Mouse (Mus musculus) embryo, embryonic 11.5 days (tissue): ENCODE data around the gene 6030408B16Rik.

ENCODE experiments used
- DNase-seq: peaks from one replicate; pipeline ENCODE4 v3.0.0-alpha.2; 2012; ENCODE audit warnings: low read depth, low spot score

Gene 6030408B16Rik

DNA sequence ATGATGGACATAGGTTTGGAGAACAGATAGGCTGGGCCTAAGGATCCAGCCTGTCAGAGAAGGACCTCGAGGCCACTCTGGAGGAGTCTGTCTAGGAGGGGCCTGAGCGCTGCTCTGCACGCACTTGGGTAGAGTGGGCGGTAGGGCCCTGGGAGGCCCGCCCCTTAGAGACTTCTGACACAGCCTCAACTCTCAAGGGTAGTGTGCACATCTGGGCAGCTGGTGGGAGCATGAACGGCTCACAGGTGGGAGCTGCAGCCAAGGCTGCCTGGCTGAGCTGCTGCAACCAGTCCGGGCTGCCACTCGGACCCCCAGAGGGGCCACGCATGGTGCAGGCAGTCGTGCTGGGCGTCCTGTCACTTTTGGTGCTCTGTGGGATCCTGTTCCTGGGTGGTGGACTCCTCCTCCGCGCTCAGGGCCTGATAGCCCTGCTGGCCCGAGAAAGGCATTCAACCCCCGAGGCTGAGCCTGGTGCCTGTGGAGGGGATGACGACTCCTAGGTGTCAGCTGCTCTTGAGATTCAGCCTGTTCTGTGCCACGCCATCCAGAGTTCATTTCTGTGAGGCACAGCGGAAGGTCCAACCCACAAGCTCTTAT, at the start of gene 6030408B16Rik:
Gene 6030408B16Rik, plus strand, starts transcription at position 188 of the 597 bp plus-strand sequence.
- no peak for DNase-seq

DNA sequence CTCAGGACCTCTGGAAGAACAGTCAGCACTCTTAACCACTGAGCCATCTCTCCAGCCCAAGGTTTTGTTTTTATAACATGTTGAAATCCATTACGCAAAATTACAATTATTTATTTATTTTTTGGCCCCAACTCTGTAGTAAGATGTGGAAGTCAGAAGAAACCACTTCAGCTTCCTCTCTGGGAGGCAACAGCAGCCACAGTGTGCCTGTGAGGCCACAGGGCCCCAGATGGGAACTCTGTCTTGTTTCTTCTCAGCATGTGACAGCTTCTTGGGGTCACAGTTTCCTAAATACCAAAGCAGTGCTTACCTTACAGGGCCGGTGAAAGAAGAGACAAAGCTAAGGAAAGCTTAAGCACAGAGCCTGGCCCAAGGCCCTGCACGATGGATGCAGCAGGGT, 49.0 kb upstream of the 6030408B16Rik start:
- no peak for DNase-seq

DNA sequence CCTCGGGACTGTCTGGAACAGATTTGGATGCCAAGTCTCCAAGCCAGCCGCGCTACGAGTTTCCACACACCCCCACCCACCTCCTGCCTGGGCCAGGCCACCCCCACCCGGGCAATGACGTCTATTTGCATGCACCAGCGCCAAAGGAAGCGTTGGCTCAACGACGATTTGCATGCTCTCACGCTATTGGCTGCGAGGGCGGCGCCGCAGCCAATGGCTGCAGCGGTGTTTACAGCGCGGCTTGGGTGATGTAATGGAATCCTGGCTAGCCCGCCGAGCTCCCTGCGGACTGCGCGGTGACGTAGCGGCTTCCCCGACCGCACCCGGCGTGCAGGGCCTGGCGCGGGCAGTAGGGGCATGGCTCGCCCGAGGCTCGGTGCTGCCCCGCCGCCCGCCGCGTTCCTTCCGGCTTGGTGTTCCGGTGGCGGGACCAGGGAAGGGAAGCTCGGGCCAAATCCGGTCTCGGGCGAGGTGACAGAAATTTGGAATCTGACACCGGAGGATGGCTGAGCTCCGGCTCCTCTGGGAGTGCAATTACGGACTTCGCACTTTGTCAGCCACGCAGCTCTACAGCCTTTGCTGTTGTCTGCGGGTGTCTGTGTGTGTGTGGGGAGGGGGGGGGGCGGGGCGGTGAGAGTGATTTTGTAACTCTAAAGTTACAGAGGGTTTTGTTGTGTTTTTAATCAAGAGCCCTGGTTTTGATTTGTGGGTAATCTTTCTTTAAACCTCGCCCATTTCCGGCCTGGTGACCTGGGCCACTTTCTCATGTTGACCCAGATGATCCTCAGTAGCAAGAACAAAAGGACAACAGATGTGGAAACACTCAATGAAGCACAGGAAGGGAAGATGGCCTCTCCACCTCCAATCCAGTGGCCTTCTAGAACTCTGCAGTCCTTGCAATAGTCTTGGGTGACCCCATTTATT, 46.5 kb upstream of the 6030408B16Rik start:
- DNase-seq = peak; percentile 95

DNA sequence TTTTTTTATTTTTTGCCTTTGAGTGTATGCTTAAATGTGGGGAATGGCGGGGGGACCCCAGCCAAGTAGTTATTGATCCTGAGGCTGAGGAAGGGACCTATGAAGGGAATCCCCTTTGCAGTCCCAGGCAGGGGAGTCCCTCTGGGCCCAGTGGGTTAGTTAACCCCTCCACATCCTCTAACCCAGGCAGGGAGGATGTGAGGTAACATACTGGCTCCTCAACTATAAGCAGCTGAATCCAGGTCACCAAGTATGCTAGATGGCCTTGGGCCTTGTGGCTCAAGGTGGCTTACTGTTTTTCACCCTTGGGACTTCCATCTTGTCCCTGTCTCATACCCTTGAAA, 45.9 kb upstream of the 6030408B16Rik start:
- DNase-seq = no peak

DNA sequence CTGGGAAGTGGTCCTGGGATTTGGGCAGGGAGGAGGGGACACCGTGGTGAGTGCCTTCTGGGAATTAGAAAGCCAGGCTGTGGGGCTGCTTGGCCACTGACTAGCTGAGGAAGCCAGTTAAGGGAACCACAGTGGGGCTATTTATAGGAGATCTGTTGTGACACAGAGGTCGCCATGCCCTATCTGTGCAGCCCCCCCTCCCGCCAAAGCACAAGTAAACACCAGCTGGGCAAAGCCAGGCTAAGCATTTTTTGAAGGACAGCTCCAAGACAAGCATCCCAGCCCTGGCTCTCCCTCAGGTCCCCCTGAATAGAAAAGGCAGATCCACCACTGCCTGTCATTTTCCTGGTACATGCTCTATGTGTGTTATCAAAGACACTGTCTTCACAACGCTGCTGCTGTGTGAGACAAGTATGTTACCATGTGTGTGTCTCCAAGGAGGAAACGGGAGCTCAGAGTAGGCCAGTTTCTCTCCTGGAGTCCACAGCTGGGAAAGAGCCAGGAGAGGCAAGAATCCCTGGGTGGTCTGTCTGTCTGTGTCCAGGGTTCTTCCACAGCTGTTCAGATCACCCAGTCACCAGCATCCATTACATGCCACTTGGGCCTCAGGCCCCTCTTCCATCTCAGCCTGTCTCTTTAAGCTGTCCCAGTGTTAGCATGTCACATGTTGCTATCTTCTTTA, 44.8 kb upstream of the 6030408B16Rik start:
- no peak for DNase-seq

DNA sequence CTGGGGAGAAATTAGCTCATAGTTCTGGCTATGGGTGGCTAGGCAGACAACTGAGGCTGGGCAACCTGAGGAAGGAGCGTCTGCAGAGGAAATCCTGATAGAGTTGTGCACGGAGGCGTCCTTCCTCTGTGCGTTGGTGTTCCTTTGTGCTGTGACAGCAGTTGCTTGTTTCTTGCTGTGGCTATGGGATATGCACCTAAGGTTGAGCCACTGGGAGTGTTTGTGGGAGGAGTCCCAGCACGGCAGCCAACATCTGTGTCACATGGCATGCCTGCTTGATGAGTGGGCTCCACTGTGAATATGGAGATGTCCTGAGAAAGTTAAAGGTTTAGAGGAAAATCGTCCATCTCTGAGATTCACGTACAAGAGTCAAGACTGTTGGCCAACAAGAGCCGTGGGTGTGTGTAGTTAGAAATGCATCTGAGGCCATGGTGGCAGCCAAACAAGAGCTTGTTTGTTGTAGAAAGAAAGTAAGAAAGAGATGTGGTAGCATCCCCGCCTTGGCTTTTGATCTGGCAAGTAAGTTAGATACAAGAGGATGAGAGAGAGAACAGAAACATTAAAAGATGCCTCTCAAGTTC, 42.7 kb upstream of the 6030408B16Rik start:
- no peak for DNase-seq

DNA sequence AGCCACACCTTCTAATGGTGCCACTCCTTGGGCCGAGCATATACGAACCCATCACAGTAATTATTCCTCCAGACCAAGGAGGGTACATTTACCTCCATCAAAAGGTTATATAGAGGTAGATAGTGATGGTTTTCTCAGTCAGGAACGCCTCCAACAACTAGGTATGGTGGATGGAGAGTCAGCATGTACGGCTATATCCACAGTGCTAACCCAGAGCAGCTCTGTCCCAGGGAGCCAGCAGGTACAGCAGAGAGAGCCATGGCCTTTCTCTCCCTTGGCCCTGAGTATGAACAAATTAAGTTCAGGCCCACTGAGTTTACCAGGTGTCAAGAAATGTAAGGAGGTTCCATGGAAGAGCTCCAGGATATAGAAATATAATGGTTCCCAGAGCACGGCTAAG, 41.1 kb upstream of the 6030408B16Rik start:
- no peak for DNase-seq

DNA sequence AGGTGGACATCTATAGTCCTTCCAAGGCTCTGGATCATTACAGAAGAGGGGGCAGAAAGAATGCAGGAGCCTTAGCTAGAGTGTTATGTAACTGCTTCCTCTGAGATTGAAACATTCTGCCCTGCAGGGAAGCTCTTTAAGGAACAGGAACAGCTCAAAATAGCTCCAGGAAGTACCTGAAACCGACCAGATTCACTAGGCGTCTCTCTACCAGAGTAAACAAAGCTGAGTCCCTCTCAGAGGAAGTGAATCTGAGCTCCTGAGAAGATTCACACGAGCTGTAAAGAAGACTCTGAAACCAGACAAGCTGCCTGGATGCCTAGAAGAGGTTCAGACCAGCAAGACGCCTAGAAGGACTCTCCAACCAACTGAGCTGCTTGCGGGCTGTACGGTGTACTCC, 40.4 kb upstream of the 6030408B16Rik start:
- DNase-seq = no peak

DNA sequence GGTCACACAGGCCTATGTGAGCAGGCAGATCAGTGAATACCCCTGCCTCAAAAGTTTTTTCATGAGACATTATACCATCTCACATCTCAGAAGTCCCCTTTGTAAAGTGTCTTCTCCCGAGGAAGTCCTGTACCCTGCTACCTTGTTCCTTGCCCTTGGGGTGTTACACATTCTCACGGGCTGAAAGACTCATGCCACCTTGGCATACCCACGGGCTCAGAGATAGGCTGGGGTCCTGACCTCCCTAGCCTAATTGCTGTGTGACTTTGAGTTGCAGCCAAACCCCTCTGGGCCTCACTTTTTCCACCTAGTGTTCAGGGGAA, 39.5 kb upstream of the 6030408B16Rik start:
- no peak for DNase-seq

DNA sequence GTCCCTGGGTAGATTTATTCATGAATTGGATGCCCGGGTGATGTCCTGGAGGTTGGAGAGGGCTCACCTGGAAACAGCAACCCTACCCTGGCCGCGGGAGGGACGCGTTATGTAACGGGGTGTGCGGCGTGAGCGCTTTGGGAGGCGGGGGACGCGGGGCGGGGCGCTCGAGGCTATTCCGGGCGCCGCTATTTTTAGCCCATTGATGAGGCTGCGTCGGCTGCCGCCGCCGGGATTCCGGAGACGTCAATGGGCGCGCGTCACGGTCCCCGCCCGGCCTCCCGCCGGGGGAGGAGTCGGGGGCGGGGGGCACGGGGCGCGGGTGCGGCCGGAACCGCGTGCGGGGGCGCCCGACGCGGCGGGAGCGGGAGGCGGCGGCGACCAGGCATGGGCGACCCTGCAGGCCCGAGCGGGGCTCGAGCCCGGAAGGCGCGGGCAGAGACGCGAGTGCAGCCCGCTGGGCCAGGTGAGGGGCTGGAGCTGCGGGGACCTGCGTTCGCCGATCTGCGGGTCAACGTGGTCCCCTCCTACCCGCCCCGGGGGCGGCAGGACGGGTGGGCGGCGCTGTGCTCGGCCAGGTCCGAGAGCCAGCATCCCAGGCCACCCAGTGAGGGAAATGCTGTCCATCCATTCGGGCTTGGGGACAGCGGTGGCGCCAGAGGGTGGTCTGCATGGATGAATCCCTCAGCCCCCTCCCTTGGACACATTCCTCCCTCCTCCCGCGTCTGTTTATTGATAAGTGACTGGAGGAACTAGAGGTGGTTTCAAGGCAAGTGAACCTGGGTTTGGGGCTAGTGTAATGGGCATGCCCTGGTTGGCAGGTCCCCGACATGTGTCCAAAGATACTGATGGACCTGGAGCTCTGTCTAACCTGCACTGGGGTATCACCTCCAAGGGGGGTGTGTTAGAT, 38.9 kb upstream of the 6030408B16Rik start, which contains the start of gene Nr4a1:
Gene Nr4a1, plus strand, starts transcription at position 384 of the 910 bp plus-strand sequence.
- DNase-seq = no peak

DNA sequence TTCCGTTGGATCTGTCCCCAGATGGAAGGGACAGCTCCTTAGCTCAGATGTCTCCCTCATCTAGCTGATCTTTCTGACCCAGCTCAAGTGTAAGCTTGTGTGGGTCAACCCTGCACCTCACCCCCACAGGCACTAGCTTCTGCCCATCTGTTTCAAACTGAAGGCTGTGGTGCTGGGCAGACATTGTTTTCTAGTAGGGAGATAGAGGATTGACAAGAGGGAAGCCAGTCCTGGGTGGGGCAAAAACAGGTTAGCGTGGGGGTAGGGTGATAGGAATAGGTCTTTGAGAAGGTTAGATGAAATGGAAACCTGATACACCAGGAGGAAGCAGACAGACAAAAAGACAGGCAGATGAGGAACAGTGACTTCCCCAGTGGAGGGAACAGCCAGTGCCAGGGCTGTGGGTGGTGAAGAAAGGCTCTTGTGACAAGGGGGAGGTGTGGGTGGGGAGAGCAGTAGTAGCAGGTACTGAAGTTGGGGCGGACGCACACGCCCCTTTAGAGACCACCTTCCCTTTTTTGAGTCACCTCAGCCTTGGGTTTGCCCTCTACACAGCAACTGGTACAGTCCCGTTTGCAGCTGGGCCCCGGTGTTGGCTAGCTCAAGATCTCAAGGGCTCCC, 37.1 kb upstream of the 6030408B16Rik start:
- no peak for DNase-seq

DNA sequence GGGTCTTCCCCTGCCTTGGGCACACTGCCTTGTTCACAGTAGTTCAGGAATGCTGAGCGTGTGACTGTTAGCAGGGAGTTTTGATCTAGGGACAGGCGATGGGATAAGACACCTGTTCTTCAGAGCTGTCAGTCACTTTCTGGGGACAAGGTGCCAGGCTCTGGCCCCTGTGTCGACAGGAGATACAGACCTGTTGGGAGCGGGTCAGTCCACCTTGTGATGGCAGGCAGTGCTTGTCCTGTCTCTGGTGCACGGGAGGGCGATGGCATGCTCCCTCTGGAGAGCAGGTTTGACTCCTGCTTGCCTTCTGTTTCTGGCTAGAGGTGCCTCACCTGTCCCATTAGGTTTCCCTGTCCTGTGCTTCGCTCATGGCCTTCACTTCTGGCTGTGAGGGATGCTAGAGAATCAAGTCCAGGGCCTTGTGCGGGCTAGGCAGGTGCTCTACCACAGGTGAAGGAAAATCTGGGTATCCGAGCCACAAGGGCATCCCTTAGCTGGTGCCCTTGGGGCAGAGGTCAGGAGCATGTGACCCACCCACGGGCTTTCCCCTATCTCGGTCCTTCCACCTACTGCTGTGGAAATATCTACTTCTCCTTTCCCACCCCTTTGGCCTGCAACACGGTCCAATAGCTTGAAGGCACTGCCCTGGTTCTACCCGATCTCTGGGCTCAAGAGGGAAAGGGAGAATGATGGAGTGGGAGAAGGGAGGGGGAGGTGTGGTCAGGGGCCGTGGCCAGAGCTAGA, 36.4 kb upstream of the 6030408B16Rik start:
- DNase-seq = no peak

DNA sequence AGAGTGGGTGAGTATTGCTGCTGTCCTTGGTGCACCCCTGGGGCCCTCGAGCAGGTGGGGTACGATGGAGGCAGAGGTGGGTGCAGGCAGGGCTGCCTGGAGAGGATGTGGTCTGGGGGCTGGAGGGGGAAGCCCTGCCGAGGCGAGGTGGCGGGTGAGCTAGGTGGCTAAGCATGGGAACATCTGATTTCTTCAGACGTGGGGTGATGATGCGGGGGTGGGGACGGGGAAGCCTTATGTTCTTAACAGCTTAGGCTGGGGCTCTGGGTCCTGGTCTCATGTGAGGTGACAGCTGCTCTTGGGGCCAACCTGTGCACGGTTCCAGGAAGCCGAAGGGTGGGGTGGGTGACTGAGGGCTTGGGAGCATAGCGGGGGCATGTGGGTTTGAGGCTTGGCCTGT, 34.6 kb upstream of the 6030408B16Rik start:
- DNase-seq = no peak

DNA sequence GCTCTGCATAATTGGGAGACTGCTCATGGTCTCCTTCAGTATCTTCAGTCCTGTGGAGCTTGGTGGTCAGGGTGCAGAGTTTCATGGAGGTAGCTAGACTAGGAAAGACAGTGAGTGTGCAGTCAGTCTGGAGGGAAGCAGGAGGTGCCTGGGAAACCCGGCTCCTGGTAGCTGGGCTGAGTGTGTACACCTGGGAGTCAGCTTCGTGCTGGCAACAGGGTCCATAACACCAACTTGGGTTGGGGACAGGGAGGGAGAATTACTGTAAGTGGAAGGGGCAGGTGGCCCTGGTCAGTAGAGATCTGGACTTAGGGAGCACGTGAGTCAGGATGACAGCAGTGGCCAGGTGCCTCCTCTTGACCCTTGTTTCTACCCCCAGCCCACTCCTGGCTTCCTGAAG, 33.1 kb upstream of the 6030408B16Rik start:
- no peak for DNase-seq

DNA sequence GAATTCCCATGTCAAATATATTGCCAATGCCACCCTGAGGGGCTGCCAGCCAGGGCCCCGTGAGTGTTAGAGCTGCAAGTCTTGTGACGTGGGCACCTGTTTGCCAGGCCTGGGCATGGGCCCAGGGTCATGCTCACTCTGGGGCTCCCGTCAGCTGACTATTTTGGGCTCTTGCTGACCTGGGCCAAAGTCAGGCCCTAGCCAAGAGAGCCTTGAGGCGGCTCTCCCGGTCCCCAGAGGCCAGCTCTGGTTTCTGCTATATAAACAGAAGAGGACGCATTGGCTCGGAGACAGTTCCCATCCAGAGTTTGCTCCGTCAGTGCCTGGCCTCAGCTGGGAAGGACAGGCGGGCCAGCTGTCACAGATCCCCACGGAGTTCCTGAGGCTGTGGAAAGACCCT, 32.6 kb upstream of the 6030408B16Rik start:
- DNase-seq = no peak

DNA sequence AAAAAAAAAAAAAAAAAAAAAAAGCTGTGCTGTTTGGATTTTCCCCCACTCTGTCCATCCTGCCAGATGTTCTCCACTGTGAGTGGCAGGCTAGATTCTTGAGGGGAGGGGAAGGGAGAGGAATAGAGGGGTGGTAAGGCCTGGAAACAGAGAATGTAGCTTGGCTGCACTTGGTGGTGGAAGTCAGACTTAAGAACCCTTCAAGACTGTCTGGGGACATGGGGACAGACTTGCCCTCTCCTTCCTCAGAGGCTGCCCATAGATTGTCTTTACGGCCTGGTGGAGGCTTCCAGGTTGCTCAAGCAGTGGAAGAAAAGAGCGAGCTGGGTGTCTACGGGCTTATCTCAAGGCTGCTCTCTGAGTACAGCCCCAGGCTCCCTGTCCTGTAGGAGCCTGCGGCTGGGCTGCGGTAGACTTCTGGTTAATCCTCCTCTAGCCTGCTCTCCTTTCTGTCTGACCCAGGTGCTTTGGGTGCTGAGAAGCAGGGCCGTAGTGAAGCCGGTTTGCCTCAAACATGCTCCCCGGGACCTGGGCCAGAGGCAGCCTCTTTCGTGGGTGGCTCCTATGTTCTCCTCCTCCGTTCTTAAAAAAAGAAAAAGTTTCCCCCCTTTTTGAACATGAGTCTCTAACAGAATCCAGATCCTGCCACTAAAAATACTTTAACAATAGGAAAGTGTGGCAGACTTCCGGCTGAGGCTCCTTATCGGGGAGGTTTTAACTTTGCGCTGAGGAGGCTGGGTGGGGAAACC, 32.0 kb upstream of the 6030408B16Rik start:
- DNase-seq = no peak

DNA sequence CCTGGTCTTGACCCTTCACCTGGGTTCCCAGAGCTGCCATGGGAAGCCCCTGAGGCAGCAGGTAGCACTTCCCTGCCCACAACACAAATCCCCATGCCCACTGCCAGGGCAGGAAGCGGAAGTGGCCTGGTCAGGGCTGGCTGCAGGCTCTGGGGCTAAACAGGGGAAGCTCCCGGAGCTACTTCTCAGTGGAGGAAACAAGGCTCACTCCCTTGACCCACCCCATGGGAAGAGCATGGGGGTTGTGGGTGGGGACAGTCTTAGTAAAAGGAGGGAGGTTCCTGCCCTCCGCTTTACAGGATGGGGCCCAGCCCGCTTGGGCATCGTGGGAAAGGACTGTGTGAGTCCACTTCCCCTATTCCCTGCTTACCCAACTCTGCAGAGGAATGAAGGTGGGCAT, 30.5 kb upstream of the 6030408B16Rik start:
- no peak for DNase-seq

DNA sequence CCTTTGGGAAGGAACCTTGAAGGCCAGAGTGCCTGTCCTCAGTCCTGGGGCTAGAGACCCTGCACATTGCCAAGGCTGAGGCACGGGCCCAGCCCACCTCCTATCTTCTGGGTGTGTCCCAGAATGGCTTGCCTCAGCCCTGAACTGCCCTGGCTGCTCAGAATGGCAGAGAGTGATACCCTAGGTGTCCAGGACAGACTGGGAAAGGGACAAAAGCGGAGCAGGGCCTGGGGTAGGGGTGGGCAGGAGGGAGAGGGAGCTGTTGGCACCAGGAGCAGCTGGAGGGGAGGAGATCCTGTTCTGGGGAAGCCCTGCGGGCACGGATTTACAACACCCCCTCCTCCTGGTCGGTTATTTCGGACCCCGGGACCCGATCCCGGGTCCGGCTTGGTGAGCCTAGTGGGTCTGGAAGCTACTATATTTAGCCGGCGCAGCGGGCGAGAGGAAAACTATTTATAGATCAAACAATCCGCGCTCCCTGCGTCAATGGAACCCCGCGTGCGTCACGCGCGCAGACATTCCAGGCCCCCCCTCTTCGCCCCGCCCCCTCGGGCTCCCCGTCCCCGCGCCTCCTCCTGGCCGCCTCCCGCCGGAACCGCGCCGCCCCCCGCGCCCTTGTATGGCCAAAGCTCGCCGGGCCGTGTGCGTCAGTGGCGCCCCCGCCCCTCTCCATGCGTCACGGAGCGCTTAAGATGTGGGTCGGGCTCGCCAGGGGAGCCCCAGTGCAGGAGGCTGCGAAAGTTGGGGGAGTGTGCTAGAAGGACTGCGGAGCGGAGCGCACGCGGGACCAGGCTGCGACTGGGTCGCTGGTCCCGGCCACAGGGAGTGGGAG, 26.7 kb upstream of the 6030408B16Rik start:
- peak; percentile 68 for DNase-seq
